Mouse (Mus musculus) cerebellum, adult 11-12 months (tissue): ENCODE data around the gene Fam129a.
"Not testable (repeated sequence)": the region's sequence is repeated elsewhere in the genome, so short reads cannot be mapped to it uniquely, and the experiment has no call there.

ENCODE experiments used
- DNase-seq: peaks from one replicate; pipeline ENCODE4 v3.0.0; 2022

The Fam129a gene

GRCm38 (mm10) chr1:151670006-151670591 lies 99.1 kb downstream of the Fam129a start:
- DNase-seq = no peak

GRCm38 (mm10) chr1:151675684-151676083 lies 104.7 kb downstream of the Fam129a start:
- DNase-seq = no peak

GRCm38 (mm10) chr1:151677185-151677809 lies 106.3 kb downstream of the Fam129a start:
- DNase-seq = no peak

GRCm38 (mm10) chr1:151677975-151678374 lies 107.0 kb downstream of the Fam129a start:
- DNase-seq = no peak

GRCm38 (mm10) chr1:151679153-151679552 lies 108.2 kb downstream of the Fam129a start:
- no peak for DNase-seq

GRCm38 (mm10) chr1:151679883-151680613 lies 109.1 kb downstream of the Fam129a start:
- DNase-seq = no peak

GRCm38 (mm10) chr1:151680971-151681370 lies 110.0 kb downstream of the Fam129a start:
- no peak for DNase-seq

- DNase-seq = no peak
These were observed 111.9 kb downstream of the Fam129a start for GRCm38 (mm10) chr1:151682896-151683295.

GRCm38 (mm10) chr1:151684451-151684892 lies 113.5 kb downstream of the Fam129a start:
- DNase-seq = no peak

- no peak for DNase-seq
These were observed 114.0 kb downstream of the Fam129a start for GRCm38 (mm10) chr1:151684978-151685377.

GRCm38 (mm10) chr1:151685666-151686309 lies 114.8 kb downstream of the Fam129a start:
- DNase-seq = no peak

- DNase-seq = no peak
These were observed 115.7 kb downstream of the Fam129a start for GRCm38 (mm10) chr1:151686696-151687095.

GRCm38 (mm10) chr1:151689032-151689431 lies 118.0 kb downstream of the Fam129a start:
- DNase-seq = no peak

GRCm38 (mm10) chr1:151689561-151689960 lies 118.6 kb downstream of the Fam129a start:
- no peak for DNase-seq

- no peak for DNase-seq
These were observed 119.1 kb downstream of the Fam129a start for GRCm38 (mm10) chr1:151690061-151690460.

GRCm38 (mm10) chr1:151690583-151691193 lies 119.7 kb downstream of the Fam129a start:
- DNase-seq = no peak

GRCm38 (mm10) chr1:151692867-151693266 lies 121.9 kb downstream of the Fam129a start:
- DNase-seq = not testable (repeated sequence)

- DNase-seq = no peak
These were observed 125.8 kb downstream of the Fam129a start for GRCm38 (mm10) chr1:151696751-151697150.

GRCm38 (mm10) chr1:151697901-151698641 lies 127.1 kb downstream of the Fam129a start:
- no peak for DNase-seq

GRCm38 (mm10) chr1:151699363-151699762 lies 128.4 kb downstream of the Fam129a start:
- DNase-seq = no peak

GRCm38 (mm10) chr1:151702816-151703215 lies 131.8 kb downstream of the Fam129a start:
- DNase-seq = no peak

- peak; percentile 47 for DNase-seq
These were observed 134.9 kb downstream of the Fam129a start for GRCm38 (mm10) chr1:151705723-151706396.
